Mouse (Mus musculus) embryonic facial prominence, embryonic 15.5 days (tissue): ENCODE measurements around the gene Tmem39a. TPM values are rescaled to one million over a fixed set of nuclear protein-coding genes. Genes with fewer than 3 reads are reported as not detected.

Source experiments
- ATAC-seq: fragments of 200-750 bp; cut with Nextera tagmentation; 2 replicates; pipeline ENCODE4 v1.8.0; 2017; ENCODE audit warnings: low read depth, moderate TSS enrichment; ENCODE audit not compliant: insufficient number of reproducible peaks, low FRiP score, low TSS enrichment
- H3K27ac ChIP-seq: fragments of 300-500 bp; sonication (generic); replicated peaks from 2 replicates; pipeline ENCODE4 v1.5.1; 2015; ENCODE audit warnings: mild to moderate bottlenecking, inconsistent platforms
- H3K27me3 ChIP-seq: fragments of 300-500 bp; sonication (generic); 2 replicates; pipeline ENCODE4 v1.6.1; 2015; ENCODE audit warnings: inconsistent platforms
- H3K36me3 ChIP-seq: fragments of 300-500 bp; sonication (generic); 2 replicates; pipeline ENCODE4 v1.6.1; 2015; ENCODE audit warnings: mild to moderate bottlenecking, inconsistent platforms
- H3K4me1 ChIP-seq: fragments of 300-500 bp; sonication (generic); 2 replicates; pipeline ENCODE4 v1.6.1; 2015; ENCODE audit warnings: inconsistent platforms
- H3K4me2 ChIP-seq: fragments of 300-500 bp; sonication (generic); replicated peaks from 2 replicates; pipeline ENCODE4 v1.6.1; 2015; ENCODE audit warnings: mild to moderate bottlenecking, inconsistent platforms
- H3K4me3 ChIP-seq: fragments of 300-500 bp; sonication (generic); replicated peaks from 2 replicates; pipeline ENCODE4 v1.5.1; 2015; ENCODE audit warnings: mild to moderate bottlenecking, inconsistent platforms
- H3K9ac ChIP-seq: fragments of 300-500 bp; sonication (generic); 2 replicates; pipeline ENCODE4 v1.6.1; 2015; ENCODE audit warnings: inconsistent platforms
- H3K9me3 ChIP-seq: fragments of 300-500 bp; sonication (generic); replicated peaks from 2 replicates; pipeline ENCODE4 v1.6.1; 2016; ENCODE audit warnings: inconsistent platforms
- WGBS: fragments of 180-500 bp; shearing (Covaris S2); methylation state at CpG from one replicate; pipeline ENCODE4 v1.1.7; 2015; 5-methylcytosine and 5-hydroxymethylcytosine counted together
- polyA plus RNA-seq: library from polyadenylated mRNA; unstranded; fragments of >200 nt; fragmentation: Nextera tagmentation; extraction: Ambion mirVana; gene quantifications from 2 replicates; pipeline ENCODE4 v1.2.1, GENCODE M21; 2015

Gene Tmem39a
- polyA plus RNA-seq, 1 experiment from 2014 or later: 138 TPM

DNA sequence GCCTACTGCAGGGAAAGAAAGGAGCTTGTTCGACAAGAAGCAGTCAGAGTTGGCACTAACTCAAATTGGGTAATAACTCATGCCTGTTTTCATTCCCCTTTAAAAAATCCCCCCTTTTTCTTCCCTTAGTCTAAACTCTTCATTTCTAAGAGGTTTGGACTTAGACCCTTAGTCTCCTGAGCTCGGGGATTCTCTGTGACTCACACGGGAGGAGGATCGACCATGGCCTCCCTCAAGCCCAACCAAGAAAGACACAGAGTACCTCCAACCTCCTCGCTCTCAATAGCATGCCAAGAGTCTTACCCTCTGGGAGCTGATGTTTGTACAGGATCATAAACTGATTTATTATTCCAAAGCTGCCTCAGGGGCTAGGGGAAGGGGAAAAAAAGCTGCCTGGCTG, 54.1 kb downstream of the Tmem39a start:
- Histone ChIP-seq H3K27ac (no peak overlapping the region), H3K4me3 (no peak overlapping the region), H3K4me2 (no peak overlapping the region), H3K27me3 (no peaks in the 10 kb centered on the region), H3K9ac (no peak overlapping the region), H3K4me1 (no peaks in the 10 kb centered on the region), H3K9me3 (no peaks in the 10 kb centered on the region), H3K36me3 (peaks cover 49% of the 10 kb centered on the region)
- peak; percentile 29; the same call in 1 of the 2 replicates for ATAC-seq
- 44% methylated on average over 5 of the region's 5 CpGs for WGBS

DNA sequence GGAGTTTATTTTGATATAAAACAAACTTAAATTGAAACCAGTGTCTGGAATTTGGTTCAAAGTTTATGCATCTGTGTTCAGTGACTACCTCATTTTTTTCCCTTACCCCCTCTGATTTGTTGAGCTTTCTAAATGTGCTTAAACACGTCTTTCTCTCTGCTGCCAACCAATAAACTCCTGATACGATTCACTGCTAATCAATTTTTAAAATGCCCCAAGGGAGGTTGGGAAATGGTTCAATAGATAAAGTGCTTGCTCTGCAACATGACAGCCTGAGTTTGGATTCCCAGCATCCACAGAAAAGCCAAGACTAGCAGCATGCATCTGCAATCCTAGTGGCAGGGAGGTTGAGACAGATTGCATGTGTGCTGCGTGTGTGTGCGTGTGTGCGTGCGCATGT, 55.1 kb downstream of the Tmem39a start:
- Histone ChIP-seq H3K27ac (no peak overlapping the region), H3K36me3 (peaks cover 43% of the 10 kb centered on the region), H3K9me3 (no peaks in the 10 kb centered on the region), H3K4me3 (no peak overlapping the region), H3K4me1 (no peaks in the 10 kb centered on the region), H3K27me3 (no peaks in the 10 kb centered on the region), H3K4me2 (no peak overlapping the region), H3K9ac (no peak overlapping the region)
- WGBS: 79% methylated on average over 6 of the region's 6 CpGs
- ATAC-seq: no peak

DNA sequence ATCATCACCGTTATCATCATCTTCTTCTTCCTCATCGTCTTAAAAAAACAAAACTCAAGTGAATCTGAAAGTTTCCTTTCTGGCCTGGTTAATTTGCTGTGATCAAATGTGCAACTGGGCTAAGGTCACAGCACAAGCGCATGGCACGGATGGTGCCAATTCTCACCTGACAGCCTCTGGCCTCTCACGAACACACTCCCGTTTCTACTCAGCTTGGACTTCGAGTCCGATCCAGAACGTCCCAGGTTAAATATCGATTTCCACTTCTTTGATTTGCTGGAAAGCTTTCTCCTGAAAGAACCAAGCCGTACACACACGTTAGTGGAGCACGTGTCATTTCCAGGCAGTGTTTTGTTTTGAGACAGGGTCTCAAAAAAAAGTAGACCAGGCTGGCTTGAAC, 59.5 kb downstream of the Tmem39a start:
- H3K36me3 ChIP-seq: peaks cover 18% of the 10 kb centered on the region
- no peak overlapping the region for H3K27ac ChIP-seq
- no peaks in the 10 kb centered on the region for H3K9me3 ChIP-seq
- 90% methylated on average over 13 of the region's 13 CpGs for WGBS
- no peaks in the 10 kb centered on the region for H3K27me3 ChIP-seq
- H3K9ac ChIP-seq: no peak overlapping the region
- no peak overlapping the region for H3K4me3 ChIP-seq
- no peak overlapping the region for H3K4me2 ChIP-seq
- no peaks in the 10 kb centered on the region for H3K4me1 ChIP-seq
- ATAC-seq: no peak

DNA sequence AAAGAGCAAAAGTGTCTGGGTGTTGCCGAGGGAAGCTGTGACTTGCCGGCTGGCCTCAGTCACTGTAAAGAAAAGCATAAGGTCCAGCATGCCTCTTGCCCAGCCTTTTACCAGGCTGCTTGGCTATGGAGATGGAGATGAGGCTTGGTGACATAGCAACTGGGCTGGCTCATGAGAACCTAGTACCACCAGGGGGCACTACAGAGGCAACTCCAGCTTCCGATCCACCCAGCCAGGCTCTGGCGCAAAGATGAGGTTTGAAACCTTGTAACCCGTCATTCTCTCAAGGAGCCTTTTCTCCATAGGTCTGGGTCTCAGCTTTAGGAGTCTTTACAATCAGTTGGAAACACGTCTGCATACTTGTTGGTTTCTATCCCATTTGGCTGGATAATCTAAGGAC, 60.6 kb downstream of the Tmem39a start:
- Histone ChIP-seq H3K9me3 (no peaks in the 10 kb centered on the region), H3K4me1 (no peaks in the 10 kb centered on the region), H3K4me2 (no peak overlapping the region), H3K27me3 (no peaks in the 10 kb centered on the region), H3K36me3 (peaks cover 23% of the 10 kb centered on the region), H3K27ac (no peak overlapping the region), H3K4me3 (no peak overlapping the region), H3K9ac (no peak overlapping the region)
- 23% methylated on average over 6 of the region's 6 CpGs for WGBS
- ATAC-seq: no peak

DNA sequence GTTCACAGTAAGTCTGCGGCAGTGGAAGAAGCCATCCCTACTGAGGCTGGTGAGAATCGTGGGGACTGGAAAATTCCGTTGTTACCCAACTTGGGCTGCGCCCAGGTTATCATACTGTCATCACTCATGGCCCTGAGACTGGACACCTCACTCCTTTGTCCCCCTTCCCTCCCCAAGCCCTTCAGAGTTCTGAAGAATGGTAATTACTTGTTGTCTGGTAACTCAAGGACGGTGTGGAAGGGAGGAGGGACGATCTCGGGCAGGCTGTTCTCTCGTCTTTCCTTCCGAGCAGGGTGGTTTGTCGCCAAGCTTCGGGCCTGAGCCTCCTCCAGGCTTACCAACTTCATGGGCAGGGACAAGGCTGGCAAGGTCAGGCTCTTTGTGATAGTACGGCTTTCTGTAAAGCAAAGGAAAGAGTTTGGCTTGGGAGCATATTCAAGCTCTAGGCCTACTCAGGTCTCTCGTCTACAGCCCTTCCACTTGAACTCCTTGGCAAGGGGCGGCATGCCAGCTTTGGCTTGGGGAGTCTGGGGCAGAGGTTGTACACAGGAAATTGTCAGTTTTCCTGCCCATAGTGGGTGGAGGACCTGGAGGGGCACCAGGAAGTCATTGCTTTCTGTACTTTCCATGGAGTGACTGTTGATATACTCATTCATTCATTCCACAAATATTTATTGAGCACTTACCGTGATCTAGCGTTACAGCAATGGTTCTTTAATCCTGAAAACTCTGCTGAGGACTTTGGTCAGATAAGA, 62.4 kb downstream of the Tmem39a start:
- no peak for ATAC-seq
- H3K27me3 ChIP-seq: no peaks in the 10 kb centered on the region
- H3K9me3 ChIP-seq: no peaks in the 10 kb centered on the region
- H3K9ac ChIP-seq: no peak overlapping the region
- no peak overlapping the region for H3K27ac ChIP-seq
- H3K4me3 ChIP-seq: no peak overlapping the region
- no peak overlapping the region for H3K4me2 ChIP-seq
- H3K36me3 ChIP-seq: peaks cover 32% of the 10 kb centered on the region
- no peaks in the 10 kb centered on the region for H3K4me1 ChIP-seq
- 91% methylated on average over 16 of the region's 16 CpGs for WGBS

DNA sequence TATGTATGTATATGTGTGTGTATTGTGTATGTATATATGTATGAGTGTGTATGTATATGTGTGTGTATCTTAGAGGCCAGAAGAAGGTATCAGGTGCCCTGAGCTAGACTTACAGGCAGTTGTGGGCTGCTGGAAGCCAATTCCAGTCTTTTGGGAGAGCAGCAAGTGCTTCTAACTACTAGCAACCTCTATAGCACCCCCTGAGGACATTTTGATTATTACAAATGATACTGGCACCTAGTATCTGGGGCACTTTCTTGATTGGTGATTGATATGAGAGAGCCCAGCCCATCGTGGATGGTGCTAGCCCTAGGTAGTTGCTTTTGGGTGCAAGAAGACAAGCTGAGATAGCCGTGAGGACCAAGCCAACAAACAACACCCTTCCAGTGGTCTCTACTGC, 63.8 kb downstream of the Tmem39a start:
- 66% methylated on average over 2 of the region's 2 CpGs for WGBS
- Histone ChIP-seq H3K4me2 (no peak overlapping the region), H3K9ac (no peak overlapping the region), H3K27ac (no peak overlapping the region), H3K27me3 (no peaks in the 10 kb centered on the region), H3K4me3 (no peak overlapping the region), H3K36me3 (peaks cover 25% of the 10 kb centered on the region), H3K4me1 (no peaks in the 10 kb centered on the region), H3K9me3 (no peaks in the 10 kb centered on the region)
- no peak for ATAC-seq

DNA sequence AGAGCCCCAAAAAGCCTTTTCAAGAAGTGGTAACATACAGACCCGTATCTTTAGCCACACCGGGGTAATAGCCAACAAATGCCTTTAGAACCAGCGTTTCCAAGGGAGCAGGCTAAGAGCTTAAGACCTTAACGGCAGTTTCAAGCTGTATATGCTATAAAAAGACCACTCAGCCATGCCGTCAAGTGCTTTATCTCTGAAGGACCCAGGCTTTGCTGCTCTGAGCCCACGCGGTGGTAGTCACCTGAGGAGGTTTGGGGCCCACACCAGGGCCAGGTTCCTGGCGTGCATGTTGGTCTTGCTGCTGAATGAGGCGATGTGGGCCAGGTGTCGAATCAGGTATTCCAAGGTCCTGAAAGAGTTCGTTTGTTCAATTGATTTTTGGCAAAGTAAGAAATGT, 65.8 kb downstream of the Tmem39a start:
- no peaks in the 10 kb centered on the region for H3K27me3 ChIP-seq
- no peak overlapping the region for H3K4me2 ChIP-seq
- no peak for ATAC-seq
- no peak overlapping the region for H3K27ac ChIP-seq
- H3K9ac ChIP-seq: no peak overlapping the region
- no peak overlapping the region for H3K4me3 ChIP-seq
- WGBS: 85% methylated on average over 11 of the region's 11 CpGs
- H3K36me3 ChIP-seq: peaks cover 19% of the 10 kb centered on the region
- H3K9me3 ChIP-seq: no peaks in the 10 kb centered on the region
- H3K4me1 ChIP-seq: no peaks in the 10 kb centered on the region

DNA sequence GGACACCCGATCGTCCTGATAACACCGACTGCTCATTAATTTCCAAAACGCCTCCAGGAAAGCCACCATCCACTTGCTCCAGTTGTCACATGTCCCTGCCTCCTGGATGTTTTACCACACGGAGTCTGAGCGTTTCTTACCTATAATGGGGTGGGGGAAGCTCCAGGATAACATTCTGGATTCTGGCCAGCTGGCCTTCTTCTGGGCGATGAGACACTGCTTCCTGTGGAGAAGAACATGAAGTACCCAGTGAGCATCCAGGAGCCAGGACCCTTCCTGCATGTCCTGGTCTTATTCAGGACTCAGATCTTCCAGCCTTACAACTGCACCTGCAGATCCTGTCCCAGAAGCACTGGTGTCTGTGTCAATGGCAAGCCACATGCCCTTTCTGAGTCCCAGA, 66.9 kb downstream of the Tmem39a start:
- Histone ChIP-seq H3K9ac (no peak overlapping the region), H3K4me2 (no peak overlapping the region), H3K36me3 (peaks cover 16% of the 10 kb centered on the region), H3K4me1 (no peaks in the 10 kb centered on the region), H3K4me3 (no peak overlapping the region), H3K9me3 (no peaks in the 10 kb centered on the region), H3K27ac (no peak overlapping the region), H3K27me3 (no peaks in the 10 kb centered on the region)
- 88% methylated on average over 7 of the region's 7 CpGs for WGBS
- ATAC-seq: no peak

DNA sequence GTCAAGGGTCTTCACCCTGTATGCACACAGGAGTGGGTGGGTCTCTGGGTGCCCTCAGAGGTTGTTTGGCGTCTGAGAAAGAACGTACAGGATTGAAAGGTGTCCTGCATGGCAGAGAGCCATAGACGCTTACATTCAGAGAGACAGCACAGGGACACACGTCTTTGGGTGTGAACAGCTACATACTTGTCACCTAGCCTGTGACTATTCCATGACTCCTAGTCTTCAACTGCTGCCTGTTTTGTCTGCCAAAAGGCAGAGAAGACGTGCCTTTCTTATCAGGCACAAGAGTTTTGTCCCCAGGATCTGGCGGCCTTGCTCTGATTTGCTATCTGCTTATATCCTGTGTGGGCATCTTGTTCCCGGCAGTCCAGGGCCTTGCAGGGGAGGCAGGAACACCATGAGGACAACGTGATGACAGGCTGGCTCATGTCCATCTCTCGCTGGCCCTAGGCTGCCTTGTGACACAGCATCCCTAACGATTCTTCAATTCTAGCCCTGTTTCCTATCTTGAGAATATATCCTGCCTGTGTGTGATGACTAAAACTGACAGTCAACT, 67.4 kb downstream of the Tmem39a start:
- no peak for ATAC-seq
- H3K36me3 ChIP-seq: peaks cover 14% of the 10 kb centered on the region
- 72% methylated on average over 10 of the region's 10 CpGs for WGBS
- no peak overlapping the region for H3K4me3 ChIP-seq
- no peaks in the 10 kb centered on the region for H3K27me3 ChIP-seq
- H3K4me2 ChIP-seq: no peak overlapping the region
- no peaks in the 10 kb centered on the region for H3K9me3 ChIP-seq
- no peaks in the 10 kb centered on the region for H3K4me1 ChIP-seq
- no peak overlapping the region for H3K9ac ChIP-seq
- H3K27ac ChIP-seq: no peak overlapping the region

DNA sequence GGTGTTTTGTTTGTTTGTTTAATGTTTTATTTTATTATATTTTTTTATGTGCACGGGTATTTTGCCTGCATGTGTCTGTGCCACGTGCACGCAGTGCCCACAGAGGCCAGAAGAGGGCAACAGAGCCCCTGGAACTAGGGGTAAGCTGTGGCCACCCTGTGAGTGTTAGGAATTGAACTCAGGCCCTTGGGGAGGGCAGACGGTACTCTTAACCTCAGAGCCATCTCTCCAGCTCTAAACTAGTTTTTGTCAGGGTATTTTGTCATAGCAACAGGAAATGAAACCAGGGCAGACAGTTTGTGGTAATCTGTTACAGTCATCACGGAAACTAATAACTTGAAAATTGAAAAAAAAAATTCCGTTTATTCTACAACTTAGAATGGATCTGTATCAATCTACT, 73.6 kb downstream of the Tmem39a start:
- Histone ChIP-seq H3K27ac (no peak overlapping the region), H3K4me2 (no peak overlapping the region), H3K9me3 (no peaks in the 10 kb centered on the region), H3K4me3 (no peak overlapping the region), H3K36me3 (no peaks in the 10 kb centered on the region), H3K9ac (no peak overlapping the region), H3K4me1 (peaks cover 10% of the 10 kb centered on the region; the same call in 1 of the 2 replicates), H3K27me3 (no peaks in the 10 kb centered on the region)
- no peak for ATAC-seq
- 55% methylated on average over 6 of the region's 6 CpGs for WGBS

DNA sequence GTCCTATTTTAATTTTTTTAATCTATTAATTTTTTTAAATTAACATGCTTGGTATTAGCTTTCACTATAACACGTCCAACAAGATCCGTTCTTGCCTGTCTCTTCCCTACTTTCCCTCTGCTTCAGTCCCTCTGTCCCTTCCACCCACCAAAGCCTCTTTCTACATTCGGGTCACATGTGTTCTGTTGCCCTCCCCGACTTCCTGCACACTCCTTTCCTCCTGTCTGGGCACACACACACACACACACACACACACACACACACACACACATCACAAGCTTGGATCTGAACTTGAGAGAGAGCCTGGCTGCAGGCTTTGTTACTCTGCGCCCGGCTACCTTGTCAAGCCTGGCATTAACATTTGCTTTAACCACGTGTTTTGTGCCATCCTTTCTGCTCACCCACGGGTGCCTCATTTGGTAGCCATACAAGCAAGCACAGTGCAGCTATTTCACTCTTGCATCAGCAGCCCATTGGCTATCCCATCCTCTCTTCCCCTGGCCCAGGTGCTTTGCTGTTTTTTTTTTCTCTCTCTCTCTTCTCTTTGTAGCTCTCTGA, 77.4 kb downstream of the Tmem39a start:
- Histone ChIP-seq H3K9me3 (no peaks in the 10 kb centered on the region), H3K27me3 (no peaks in the 10 kb centered on the region), H3K27ac (no peak overlapping the region), H3K9ac (no peak overlapping the region), H3K4me2 (no peak overlapping the region), H3K4me3 (no peak overlapping the region), H3K4me1 (peaks cover 12% of the 10 kb centered on the region; the same call in 1 of the 2 replicates), H3K36me3 (no peaks in the 10 kb centered on the region)
- 47% methylated on average over 8 of the region's 8 CpGs for WGBS
- ATAC-seq: no peak; the same call in 1 of the 2 replicates
